Mouse (Mus musculus): ENCODE results near the gene H2-DMb2.
"Not testable (repeated sequence)": the region's sequence is repeated elsewhere in the genome, so short reads cannot be mapped to it uniquely, and the experiment has no call there.

H2-DMb2 gene

DNA sequence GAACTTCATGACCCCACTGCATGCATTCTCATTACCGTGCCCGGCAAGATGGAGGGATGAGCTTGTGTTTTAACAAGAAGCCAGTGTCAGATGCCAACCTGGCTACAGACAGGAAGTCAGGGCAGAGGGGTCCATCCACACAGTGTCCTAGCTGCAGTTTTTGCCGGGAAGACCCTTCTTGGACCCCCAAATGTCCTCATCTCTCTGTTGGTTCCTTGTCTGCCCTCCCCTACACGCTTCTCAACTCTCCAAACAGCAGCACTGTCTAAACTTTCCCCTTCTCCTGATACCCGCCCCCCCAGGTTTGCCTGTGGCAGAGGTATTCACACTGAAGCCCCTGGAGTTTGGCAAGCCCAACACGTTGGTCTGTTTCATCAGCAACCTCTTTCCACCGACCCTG lies 5.5 kb upstream of the H2-DMb2 start:
- DNase-seq = no peak

DNA sequence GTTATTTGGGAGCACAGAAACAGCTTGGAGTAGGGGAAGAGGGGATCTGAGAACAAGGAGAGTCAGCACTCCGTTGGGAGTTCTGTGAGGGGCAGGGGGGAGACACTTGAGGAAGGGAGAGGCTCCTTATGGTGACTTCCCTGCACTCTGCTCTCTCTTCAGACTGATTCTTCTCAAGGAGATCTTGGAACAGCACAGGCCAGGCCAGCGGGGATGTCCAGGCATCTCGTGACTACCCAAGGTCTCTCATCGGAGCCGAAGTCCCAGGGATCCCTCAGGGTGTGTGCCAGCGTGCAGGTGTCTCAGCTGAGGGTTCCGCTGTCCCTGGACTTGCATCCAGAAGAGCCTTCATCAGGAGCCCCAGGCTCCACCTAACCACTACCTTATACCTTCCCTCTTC lies 4.5 kb upstream of the H2-DMb2 start:
- DNase-seq = no peak

DNA sequence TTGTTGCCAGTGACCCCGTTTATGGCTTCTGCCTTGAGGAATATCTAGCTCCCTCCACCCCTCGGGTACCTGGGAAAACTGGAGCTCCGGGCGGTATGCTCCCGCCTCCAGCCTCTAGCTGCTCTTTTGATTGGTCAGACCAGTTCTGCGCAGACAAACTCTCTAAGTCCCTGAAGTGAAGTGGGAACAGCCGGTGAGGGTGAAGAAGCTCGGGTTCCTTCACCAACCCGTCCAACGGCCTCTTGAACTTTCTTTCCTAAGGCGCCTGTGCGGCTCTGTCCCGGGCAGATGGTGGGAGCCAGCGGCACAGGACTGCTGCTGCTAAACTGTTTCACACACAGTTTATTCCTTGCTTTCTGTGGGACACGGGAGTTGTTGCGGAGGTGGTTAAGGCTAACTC lies 3.7 kb upstream of the H2-DMb2 start:
- no peak for DNase-seq

DNA sequence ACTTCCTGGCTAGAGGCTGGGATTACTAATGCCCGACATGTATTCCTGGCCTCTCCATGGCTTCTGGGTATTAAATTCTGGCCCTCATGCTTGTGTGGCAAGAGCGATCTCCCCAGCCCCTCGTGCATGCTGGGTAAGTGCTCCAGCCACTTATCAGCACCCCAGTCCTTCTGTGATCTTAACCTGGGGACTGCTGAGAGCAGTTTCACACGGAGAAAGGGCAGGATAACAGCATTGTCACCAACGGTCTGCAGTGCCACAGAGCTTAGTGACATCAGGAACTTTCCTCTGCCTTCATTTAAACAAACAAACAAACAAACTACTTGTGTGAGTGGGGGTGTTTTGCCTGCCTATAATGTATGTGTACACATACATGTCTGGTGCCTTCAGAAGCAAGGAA lies 2.9 kb upstream of the H2-DMb2 start:
- no peak for DNase-seq

DNA sequence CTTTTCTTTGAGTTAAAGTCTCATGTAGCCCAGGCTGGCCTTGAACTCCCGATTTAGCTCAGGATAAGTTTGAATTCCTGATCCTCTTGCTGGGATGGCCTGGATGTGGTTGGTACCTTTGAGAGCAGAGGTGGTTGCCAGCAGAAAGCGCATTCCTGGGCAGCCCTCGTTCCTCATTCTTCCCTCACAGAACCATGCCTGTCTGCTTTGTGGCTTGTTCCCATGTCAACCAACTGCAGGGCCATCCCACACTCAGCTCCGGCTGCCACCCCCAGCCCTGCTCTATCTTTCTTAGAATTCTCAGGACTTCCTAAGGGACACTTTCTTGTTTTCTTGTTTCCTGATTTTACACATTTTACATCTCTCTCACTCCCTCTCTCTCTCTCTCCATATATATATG lies 1.7 kb upstream of the H2-DMb2 start:
- peak; percentile 66 for DNase-seq

DNA sequence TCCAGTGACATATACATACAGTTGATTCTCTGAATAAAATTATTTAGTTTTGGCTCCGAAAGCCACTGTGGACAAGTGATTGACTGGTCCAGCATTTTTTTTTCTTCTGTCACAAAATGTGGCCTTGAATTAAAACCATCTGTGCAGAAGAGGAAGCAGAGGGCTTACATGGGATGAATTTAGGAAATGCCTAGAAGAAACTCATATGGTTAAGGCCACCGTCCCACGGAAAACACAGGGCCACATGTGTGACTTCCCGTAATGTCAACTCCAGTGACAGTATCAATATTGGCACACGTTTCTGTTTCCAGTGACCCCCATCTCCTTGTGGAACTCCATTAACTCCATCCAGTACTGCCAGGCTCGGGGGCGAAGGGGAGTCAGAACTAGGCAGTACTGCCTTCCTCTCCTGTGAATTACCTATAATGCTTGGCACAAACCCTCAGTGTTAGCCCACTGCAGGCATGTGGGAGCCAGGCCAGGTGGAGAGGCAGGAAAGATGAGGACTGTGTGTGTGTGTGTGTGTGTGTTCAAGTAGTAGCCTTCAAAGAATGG lies 574 bp upstream of the H2-DMb2 start:
- no peak for DNase-seq

DNA sequence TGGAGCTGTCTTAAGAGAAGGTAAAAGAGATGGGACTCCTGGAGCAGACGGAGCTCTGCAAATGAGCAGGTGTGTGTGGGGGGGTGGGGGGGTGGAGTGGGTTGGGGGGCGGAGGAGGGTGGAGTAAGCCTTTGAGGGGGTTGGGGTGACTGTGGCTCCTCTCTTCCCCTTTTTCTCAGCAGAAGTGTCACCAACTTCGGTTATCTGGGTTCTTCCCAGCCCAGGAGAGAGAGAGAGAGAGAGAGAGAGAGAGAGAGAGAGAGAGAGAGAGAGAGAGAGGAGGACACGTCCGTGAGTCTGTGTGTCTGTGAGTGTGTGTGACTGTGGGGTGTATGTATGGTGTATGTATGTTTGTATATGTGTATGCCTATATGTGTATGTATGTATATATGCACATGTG lies 354 bp downstream of the H2-DMb2 start:
- DNase-seq = no peak

DNA sequence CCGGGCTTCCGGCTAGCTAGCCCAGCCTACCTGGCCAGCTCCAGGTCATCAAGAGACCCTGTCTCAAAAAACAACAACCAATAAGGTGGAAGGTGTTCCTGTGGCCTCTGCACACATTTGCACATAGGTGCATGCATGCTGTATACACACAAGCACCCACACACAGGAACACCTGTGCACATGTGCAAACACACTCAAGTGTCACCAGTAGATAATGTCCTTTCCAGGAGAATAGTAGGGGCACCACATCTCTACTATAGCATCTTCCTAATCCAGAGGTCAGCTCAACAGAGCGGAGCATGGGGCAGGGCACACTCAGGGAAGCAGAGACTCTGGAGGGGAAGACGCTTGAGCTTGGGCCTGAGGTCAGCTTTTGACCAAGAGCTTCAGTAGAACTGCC lies 1.1 kb downstream of the H2-DMb2 start:
- not testable (repeated sequence) for DNase-seq

DNA sequence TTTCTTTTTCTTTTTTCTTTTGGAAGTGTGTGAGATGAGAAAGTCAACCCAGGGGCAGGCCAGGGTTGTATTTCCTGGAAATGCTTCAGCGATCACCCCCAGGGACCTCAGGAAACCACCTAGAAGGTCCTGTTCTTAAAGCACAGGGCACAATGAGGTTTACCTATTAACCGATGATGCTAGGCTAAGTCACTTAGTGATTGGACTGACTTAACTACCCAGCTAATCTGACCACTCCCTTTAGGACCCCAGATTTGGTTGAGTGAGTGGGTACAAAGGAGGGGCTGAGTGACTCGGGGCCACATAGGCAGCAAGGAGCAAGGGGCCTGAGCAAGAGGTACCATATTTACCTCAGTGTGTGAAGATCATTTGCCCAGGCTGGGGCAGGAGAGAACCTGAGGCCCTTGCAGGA lies 1.9 kb downstream of the H2-DMb2 start:
- DNase-seq = no peak

DNA sequence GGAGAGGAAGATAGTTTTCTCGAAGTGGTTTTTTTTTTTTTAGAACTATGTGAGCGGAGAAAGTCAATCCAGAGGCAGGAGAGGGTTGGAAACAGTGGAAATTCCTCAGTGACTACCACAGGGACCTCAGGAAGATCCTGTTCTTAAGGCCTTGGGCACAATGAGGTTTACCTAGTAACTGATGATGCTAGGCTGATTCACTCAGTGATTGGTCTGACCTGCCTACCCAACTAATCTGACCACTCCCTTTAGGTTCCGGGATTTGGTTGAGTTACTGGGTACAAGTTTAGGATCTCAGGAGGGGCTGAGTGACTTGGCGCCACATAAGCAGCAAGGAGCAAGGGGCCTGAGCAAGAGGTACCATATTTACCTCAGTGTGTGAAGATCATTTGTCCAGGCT lies 9.8 kb downstream of the H2-DMb2 start, which contains the start of gene H2-DMb1:
Gene H2-DMb1 (plus strand): TSS at position 150 of the 400 bp plus-strand sequence.
- DNase-seq = peak; percentile 75

DNA sequence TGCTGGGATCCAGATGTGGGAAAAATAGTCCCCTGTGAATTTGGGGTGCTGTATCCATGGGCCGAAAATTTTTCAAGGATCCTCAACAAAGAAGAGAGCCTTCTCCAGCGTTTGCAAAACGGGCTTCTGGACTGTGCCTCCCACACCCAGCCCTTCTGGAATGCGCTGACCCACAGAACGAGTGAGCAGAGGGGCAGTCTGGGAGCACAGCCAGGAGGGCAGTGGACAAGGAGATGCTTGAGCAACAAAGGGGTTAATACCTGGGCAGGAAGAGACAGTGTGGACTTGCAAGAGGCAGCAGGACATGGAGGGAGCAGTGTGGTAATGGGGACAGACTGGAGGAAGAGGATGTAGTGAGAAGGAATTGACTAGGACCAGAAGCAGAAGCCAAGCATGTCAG lies 12.4 kb downstream of the H2-DMb2 start:
- no peak for DNase-seq

DNA sequence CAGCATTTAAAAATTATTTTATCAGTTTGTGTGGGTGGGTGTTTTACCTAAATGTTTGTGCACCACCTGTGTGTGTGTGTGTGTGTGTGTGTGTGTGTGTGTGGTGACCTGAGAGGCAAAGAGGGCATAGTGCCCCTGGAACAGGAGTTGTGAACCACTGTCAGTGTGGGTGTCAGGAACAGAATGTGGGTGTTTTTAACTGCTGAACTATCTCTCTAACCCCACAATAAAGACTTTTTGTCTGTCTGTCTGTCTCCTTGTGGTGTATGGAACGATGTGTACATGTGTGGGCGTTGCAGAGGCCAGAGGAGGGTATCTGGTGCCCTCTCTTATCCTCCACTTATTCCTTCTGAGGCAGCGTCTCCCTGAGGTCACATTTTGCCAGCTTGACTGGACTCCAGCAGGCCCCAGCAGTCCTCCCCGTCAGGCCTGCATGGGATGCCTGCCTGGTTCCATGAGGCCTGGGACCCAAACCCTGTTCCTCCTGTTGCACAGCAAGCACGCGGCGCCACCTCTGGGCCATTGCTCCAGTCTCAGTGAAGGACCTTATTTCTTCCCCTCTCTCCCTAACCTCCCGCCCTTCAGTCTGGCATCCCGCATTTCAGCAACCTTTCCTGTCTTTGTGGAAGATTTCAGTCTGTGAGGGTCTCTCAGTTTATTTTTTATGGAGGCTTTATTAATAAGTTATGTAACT lies 21.2 kb downstream of the H2-DMb2 start:
- no peak for DNase-seq

DNA sequence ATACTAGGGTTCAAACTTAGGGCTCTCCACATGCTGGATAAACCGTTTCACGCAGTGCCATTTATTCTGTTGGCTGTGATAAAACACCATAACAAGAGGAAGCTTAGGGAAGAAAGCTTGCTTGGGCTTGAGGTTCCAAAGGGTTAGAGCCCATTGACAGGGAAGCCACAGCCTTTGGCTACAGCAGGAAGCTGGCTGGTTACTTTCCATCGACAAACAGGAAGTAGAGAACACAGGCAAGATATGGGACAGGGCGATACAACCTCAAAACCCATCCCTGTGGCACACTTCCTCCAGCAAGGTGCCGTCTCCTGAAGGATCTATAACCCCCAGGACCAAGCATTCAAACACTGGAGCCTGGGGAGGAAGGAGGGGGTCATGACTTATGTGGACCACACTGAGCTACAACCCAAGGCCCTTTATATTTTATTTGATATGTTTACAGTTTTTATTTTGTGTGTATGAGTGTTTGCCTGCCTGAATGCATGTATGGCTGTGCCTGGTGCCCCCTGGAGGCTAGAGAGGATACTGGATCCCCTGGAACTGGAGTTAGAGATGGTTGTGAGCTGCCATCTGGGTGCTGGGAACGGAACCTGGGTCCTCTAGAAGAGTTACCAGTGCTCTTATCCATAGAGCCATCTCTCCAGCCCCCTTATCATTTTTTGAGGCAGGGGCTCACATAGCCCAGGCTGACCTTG lies 22.1 kb downstream of the H2-DMb2 start:
- no peak for DNase-seq

DNA sequence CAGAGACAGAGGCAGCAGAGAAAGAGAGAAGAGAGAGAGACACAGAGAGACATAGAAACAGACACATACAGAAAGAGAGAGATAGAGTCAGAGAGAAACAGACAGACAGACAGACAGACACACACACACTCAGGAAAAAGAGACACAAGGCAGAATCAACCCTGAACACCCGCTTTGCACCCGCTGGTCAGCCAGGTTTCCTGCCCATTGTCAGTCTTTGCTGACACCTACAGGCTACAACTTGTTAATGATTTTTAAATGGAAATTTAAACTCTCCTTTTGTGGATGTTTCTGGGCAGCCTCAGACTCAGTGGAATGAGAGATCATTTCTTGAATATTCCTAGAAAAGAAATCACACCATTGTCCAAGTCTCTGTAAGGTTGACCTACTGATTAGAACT lies 26.2 kb downstream of the H2-DMb2 start:
- no peak for DNase-seq

DNA sequence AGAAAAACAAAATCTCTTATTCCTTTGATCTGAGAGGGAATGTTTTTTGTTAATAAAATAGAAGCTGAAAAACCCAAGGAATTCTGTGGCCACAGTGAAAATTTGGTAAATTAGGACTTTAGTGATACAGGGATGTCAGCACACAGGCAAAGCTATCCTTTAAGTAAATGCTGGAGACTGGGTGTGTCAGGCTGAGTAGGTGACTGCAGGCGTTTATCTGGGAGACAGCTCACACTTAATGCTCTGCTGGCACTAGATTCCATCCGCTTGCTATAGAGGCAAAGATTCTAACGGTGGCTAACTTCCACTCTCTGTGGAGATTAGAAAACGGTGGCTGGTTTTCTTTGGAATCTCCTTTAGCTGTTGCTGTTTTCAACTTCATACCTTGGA lies 27.4 kb downstream of the H2-DMb2 start:
- DNase-seq = no peak

DNA sequence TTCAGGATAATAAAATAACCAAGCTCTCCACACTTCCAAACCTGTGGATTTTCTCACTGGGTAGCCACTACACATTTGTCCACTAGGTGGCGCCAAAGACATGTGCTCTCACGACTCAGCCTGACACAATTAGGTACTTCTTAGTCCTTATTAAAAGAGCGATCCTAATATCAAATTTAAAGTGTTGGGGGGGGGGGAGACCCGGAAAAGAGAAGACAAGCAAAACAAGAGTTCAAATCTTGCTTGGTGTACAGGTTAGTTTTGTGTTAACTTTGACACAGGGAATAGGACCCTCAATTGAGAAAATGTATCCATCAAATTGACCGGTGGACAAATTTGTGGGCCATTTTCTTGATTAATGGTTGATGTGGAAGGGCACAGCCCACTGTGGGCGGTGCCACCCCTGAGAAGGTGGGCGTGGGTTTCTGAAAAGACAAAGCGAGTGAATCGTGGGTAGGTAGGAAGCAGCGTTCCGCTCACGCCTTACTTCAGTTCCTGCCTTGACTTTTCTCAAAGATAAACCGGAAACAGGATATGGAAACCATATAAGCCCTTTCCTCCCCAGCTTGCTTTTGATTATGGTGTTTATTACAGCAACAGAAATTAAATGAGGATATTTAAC lies 27.9 kb downstream of the H2-DMb2 start:
- DNase-seq = peak; percentile 71

DNA sequence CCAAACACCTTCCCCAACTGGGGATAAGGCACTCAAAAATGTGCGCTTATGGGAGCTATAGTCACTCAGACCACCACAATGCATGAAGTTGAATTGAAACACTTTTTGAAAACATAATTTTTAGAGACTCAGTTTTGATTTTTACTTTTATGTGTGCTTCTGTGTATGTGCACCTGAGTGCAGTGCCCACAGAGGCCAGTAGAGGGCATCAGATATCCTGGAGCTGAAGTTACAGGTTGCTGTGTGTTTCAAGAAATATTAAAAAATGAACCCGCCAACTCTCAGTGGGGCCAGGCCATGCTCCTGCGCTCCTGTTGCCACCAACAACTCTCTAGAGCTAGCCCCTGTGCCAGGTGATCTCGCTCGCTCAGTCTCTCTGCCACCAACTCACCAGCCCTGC lies 29.4 kb downstream of the H2-DMb2 start:
- DNase-seq = no peak

DNA sequence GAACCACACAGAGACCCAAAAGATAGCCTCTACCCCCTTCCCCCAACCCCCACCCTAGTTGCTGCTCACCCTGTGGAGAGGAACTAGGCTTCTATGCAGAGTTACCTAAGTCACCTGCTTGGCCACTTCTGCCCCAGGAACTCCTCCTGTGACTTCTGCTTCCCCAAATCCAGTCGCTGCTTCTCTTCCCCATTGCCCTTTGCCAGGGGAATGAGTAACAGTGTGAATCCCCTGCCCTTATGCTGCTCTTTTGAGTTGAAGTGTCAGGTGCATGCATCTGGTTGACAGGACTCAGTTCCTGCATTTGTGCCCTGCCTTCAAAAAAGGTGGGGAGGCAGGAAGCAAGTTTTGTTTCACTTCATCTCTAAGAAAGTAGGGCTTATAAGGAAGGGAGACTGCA lies 31.0 kb downstream of the H2-DMb2 start:
- no peak for DNase-seq

DNA sequence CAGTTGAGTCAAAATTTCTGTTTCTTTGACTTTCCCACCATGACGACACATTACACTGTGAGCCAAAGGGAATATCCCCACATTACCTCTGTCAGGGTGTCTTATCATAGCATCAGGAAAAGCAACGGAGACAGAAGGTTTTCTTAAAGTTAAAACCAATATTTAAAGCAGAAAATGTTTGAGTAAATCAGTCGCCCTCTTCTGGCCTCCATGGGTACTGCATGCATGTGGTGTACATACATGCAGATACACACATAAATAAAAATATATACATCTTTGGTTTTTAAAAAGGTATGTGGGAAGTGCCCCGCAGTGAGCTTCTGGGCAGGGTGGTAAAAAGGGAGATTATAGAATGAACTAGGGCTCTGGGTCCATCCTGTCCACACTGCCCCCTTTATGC lies 34.1 kb downstream of the H2-DMb2 start:
- no peak for DNase-seq

DNA sequence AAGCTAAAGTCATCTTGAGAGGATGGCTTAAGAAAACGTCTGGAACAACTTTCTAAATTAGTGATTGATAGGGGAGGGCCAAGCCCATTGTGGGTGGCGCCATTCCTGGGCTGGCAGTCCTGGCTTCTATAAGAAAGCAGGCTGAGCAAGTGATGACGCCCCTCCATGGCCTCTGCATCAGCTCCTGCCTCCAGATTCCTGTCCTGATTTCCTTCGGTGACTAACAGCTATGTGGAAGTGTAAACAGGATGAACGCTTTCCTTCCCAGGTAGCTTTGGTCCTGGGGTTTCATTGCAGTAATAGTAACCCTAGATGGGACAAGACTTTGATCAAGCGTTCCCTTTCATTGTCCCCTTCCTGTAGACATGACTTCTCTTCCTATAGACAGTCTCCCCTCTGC lies 35.9 kb downstream of the H2-DMb2 start:
- DNase-seq = no peak

DNA sequence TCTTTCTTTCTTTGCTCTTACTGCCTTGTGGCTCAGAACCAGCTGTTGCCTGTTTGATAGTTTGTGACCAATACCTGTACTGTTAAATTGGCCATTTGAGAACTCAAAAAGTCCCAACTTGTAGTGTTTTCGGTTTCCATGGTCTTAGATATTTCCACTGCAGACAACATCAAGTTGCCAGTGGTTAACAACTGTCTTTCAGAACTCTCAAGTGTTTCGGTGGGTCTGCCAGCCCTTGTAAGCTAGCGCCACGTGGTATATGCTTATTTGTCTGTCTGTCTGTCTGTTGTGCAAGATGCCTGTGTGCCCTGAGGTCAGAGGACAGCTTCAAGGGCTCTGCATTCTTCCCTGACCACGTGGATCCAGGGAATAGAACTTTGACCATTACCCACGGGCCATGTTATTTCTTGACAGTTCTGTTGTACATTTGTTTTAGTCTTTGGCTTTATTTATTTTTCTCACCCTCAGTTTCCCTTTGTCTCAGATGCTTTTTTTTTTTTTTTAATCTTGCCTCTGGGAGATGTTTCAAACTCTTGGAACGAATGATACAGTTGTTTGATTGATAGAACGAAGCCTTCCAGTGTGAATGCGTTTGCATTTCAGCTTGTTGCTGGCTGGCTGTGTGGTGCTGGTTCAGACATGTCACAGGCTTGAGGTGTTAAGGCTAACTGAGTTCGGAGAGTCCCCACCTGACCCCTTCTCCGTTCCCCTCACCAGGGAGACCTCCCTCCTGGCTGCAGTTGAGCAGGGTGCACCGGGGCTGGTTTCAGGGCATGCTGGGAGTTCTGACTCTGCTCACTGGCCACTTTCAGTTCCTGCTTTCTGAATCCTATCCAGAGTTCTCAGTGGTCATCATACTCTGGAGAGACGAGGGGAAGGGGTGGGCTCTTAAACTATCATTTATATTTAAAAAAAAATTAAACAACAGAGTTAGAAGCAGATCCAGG lies 37.1 kb downstream of the H2-DMb2 start:
- no peak for DNase-seq

DNA sequence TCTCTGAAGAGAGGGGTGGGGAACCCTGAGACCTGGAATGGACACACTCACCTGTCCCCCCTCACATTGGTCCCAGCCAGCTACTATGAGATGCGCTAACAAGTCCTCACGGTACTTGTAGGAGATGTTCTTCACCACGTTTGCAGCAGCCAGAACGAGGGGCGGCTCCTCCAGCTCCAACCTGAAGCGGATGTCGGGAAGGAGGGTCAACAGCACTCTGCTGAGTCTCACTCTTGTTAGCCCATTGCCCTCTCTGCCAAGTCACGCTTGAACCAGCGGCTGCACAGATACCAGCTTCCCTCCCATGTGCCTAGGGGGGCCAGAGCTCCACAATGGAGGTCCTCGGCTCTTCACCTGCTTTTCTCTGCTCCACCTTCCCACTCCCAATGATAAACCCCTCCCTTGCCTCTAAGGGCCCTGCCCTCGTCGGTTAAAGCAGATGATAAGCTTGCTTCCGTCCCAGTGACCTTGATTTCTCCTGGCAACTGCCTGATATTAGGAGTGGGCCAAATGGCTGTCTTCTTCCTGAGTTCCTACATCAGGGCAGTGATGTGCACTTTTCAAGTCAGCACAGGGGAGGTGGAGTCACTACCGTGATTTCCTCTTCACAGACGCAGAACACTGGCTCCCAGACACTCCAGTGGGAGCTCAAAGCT lies 40.6 kb downstream of the H2-DMb2 start:
- DNase-seq = no peak
